Mouse (Mus musculus): ENCODE data around the gene Trmt44. TPM values are rescaled to one million over a fixed set of nuclear protein-coding genes. Genes with fewer than 3 reads are reported as not detected.

Gene Trmt44
- polyA plus RNA-seq, 1 experiment from 2014 or later = 3.1 TPM

DNA sequence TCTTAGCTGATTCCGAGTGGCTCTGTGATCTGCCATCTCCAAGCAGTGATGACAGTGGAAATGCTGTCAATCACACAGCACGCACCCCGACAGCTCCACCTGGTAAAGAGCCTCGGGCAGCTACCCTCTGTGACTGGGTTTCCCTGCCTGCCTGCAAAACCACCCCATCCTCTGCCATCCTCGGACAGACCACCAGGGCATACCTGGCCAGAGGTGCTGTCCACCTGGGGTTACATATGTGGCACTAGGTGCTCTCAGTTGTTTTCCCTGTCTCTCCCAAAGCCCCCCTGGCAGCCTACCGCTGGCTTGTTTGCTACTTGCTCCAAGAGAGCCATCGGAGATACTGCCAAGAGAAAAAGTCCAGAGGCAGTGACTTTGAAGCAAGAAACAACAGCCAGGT is 31.9 kb upstream of the Trmt44 start:
- 66% methylated on average over 7 of the region's 7 CpGs for WGBS (ENCODE audit: insufficient replicate concordance)
- Histone ChIP-seq H3K4me2 (no peak overlapping the region), H3K4me3 (replicated peaks) (no peak overlapping the region), H3K27me3 (no peaks in the 10 kb centered on the region), H3K4me1 (replicated peaks) (no peaks in the 10 kb centered on the region), H3K27ac (no peak overlapping the region), H3K9me3 (replicated peaks) (no peaks in the 10 kb centered on the region), H3K9ac (no peak overlapping the region), H3K36me3 (no peaks in the 10 kb centered on the region)
- DNase-seq = no peak
- no peak for ATAC-seq (ENCODE audit: low read depth)

DNA sequence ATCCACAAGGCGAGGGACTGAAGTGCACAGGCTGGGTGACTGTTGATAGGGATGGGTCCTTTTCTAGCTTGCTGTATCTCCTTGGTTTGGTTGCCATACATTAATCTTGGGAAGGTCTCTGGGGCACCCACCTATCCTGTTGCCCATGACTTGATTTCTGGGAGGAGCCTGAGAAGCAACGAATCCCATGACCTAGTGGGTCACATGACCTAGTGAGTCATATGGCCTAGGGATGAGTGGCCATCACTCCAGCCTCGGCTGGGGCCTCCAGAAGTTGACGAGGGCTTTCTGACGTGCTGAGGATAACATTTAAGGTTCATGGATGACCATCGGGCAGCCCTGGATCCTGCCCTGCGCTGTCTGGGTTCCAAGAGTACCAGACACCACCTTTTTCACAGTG is 30.5 kb upstream of the Trmt44 start:
- Histone ChIP-seq H3K27ac (no peak overlapping the region), H3K4me1 (replicated peaks) (no peaks in the 10 kb centered on the region), H3K36me3 (no peaks in the 10 kb centered on the region), H3K9ac (no peak overlapping the region), H3K4me3 (replicated peaks) (no peak overlapping the region), H3K9me3 (replicated peaks) (no peaks in the 10 kb centered on the region), H3K27me3 (no peaks in the 10 kb centered on the region), H3K4me2 (no peak overlapping the region)
- WGBS (ENCODE audit: insufficient replicate concordance) = 51% methylated on average over 7 of the region's 7 CpGs
- DNase-seq = no peak
- ATAC-seq (ENCODE audit: low read depth) = no peak

DNA sequence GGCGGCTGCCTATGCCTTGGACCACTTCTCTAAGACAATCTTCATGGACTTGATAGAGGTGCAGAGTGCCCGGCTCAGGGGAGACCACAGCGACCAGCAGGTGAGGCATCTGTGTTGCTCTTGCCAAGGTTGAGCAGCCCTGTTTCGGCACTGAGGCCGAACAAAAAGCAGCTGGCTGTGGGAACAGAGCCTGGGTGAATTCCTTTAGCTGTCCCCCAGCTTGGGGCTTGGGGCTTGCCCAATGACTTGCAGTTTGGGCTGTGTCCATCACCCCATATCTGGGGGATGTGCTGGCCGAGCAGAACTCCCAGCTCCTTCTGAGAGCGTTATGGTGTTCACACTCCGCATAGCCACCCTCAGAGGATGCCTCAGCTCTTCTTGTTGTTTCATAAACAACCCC is 26.7 kb upstream of the Trmt44 start:
- no peaks in the 10 kb centered on the region for H3K27me3 ChIP-seq
- H3K4me2 ChIP-seq = no peak overlapping the region
- peaks cover 14% of the 10 kb centered on the region for H3K36me3 ChIP-seq
- no peak overlapping the region for H3K9ac ChIP-seq
- H3K4me1 ChIP-seq (replicated peaks) = no peaks in the 10 kb centered on the region
- no peak for DNase-seq
- no peak overlapping the region for H3K27ac ChIP-seq
- no peaks in the 10 kb centered on the region for H3K9me3 ChIP-seq (replicated peaks)
- no peak overlapping the region for H3K4me3 ChIP-seq (replicated peaks)
- no peak for ATAC-seq (ENCODE audit: low read depth)
- 79% methylated on average over 8 of the region's 8 CpGs for whole genome bisulfite sequencing (ENCODE audit: insufficient replicate concordance)

DNA sequence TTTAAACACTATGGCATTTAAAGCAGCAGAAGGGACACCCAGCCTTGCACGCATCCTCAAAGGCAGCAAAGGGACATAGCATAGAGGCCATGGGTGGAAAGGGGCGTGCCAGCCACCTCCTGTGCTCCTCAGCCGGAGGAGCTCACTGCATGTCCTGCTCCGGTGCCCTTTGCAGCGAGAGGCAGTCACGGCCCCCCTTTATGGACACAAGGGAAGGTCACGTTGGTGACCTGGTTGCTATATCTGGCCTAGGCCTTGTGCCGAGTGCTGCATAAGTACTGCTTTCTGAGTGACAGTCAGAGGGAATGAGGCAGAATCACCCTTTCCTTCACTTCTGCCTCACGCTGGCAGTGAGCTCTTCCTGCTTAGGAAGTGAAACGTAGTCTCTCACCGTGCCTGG is 25.4 kb upstream of the Trmt44 start:
- Histone ChIP-seq H3K36me3 (peaks cover 14% of the 10 kb centered on the region), H3K4me3 (replicated peaks) (no peak overlapping the region), H3K4me1 (replicated peaks) (no peaks in the 10 kb centered on the region), H3K27me3 (no peaks in the 10 kb centered on the region), H3K9me3 (replicated peaks) (no peaks in the 10 kb centered on the region), H3K27ac (no peak overlapping the region), H3K9ac (no peak overlapping the region), H3K4me2 (no peak overlapping the region)
- no peak for ATAC-seq (ENCODE audit: low read depth)
- 74% methylated on average over 11 of the region's 11 CpGs for WGBS (ENCODE audit: insufficient replicate concordance)
- no peak for DNase-seq

DNA sequence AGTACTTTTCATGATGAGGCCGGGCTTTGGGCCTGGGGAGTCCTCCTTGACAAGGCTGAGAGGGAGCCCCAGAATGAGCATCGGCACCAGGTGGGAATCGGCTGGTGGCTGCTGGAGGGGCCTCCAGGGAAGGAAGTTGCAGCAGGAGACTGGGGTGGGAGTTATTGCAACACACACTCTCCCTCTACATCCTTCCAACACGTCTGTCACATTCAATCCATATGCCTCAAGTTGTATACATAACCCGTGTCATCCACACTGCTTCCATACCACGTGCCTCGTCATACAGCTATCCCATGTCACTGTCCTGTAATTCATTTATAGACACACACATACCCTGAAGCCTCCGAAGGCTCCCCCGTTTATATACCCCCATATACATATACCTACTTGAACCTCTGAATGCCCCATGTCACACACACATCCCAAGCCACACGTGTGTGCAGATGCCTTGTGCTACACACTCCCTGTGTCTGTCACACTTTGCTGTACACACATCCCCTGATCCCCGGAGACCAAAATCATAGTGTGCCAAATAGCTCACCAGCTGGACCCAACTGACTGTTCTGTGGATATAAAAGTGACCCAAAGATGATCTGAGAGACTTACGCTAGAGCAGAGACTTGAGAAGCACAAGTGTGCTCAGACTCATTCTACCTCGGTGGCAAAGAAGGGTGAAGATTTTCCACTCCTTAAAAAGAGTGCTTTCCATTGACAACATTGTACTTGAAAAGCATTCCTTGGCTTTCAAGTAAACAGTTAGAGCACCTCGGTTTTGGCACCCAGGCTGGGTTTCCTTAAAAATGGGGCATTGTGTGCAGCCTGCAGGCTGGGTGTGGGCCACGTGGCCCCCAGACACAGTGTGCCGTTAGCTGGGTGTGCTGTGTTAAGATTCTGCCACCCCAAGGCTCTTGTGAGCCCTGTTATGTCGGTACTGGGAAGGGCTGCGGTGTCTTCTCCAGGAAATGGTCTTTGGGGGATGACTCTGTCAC is 21.6 kb upstream of the Trmt44 start:
- no peak overlapping the region for H3K4me2 ChIP-seq
- H3K36me3 ChIP-seq = peaks cover 21% of the 10 kb centered on the region
- no peak for ATAC-seq (ENCODE audit: low read depth)
- no peak overlapping the region for H3K4me3 ChIP-seq (replicated peaks)
- no peaks in the 10 kb centered on the region for H3K4me1 ChIP-seq (replicated peaks)
- H3K27ac ChIP-seq = no peak overlapping the region
- DNase-seq = no peak
- 62% methylated on average over 18 of the region's 18 CpGs for WGBS (ENCODE audit: insufficient replicate concordance)
- H3K9me3 ChIP-seq (replicated peaks) = no peaks in the 10 kb centered on the region
- no peak overlapping the region for H3K9ac ChIP-seq
- no peaks in the 10 kb centered on the region for H3K27me3 ChIP-seq

DNA sequence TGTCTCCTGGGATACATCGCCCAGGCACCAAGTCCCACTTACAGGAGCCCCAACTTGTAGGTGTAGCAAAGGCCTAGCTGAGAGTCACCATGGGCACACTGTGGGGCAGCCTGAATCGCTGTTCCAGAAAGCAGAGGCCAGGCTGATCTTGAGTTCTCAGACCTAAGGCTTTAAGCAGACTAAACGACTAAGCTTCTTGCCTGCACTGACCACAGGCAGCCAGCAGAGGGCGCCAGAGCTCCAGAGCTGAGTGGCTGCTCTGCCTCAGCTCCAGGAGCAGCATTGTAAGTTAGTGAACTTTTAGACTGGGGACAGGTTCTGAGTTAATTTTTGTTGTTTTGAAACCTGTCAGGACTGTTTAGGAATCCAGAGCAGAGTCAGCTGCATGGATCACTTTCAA is 20.8 kb upstream of the Trmt44 start:
- no peak for ATAC-seq (ENCODE audit: low read depth)

DNA sequence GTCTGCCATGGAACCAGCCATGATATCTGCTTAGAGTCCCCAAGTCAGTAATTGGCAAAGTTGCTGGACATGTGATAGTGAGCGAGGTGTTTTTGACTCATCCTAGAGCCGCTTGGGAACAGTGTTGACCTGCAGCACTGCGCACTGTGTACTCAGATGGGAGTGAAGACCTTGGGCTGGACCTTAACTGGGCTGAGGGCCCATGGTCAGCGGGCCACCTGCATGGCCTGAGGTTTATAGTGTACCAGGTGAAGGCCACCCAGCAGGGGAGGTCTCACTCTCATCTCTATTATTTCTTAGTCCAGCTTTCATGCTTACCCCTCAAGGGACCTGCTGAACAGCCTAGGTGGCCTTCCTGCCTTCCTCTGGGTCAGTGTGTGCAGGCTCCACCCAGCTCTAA is 19.9 kb upstream of the Trmt44 start:
- ATAC-seq (ENCODE audit: low read depth) = no peak
- H3K4me2 ChIP-seq = no peak overlapping the region
- H3K4me3 ChIP-seq (replicated peaks) = no peak overlapping the region
- no peaks in the 10 kb centered on the region for H3K9me3 ChIP-seq (replicated peaks)
- H3K27ac ChIP-seq = no peak overlapping the region
- WGBS (ENCODE audit: insufficient replicate concordance) = 79% methylated on average over 4 of the region's 4 CpGs
- peaks cover 31% of the 10 kb centered on the region for H3K36me3 ChIP-seq
- H3K27me3 ChIP-seq = no peaks in the 10 kb centered on the region
- no peak for DNase-seq
- H3K4me1 ChIP-seq (replicated peaks) = no peaks in the 10 kb centered on the region
- no peak overlapping the region for H3K9ac ChIP-seq

More for the DNA sequence above, 20.8 kb upstream of the Trmt44 start:
- WGBS (ENCODE audit: insufficient replicate concordance) = 19% methylated on average over 4 of the region's 4 CpGs
- H3K36me3 ChIP-seq = peaks cover 24% of the 10 kb centered on the region
- no peak overlapping the region for H3K9ac ChIP-seq
- H3K4me3 ChIP-seq (replicated peaks) = no peak overlapping the region
- no peak overlapping the region for H3K4me2 ChIP-seq
- peak; percentile 48 for DNase-seq
- no peaks in the 10 kb centered on the region for H3K9me3 ChIP-seq (replicated peaks)
- no peak overlapping the region for H3K27ac ChIP-seq
- no peaks in the 10 kb centered on the region for H3K27me3 ChIP-seq
- no peaks in the 10 kb centered on the region for H3K4me1 ChIP-seq (replicated peaks)

DNA sequence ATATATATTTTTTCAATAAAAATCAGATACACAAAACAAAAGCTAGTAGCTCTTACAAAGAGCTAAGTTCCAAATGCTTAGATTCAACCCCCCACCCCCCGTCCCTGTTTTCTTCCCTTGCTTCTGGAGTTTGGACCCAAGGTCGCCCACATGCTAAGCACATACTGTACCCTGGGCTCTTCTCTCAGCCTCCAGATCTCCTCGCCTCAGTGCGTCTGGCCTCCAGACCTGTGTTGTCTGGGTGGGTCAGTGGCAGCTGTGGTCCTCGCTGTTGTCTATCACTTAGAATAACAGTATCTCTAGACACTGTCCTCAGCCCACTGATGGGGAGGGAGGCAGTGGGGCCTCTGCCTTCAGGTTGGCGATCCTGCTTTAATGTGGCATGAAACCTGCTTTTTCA is 18.4 kb upstream of the Trmt44 start:
- no peaks in the 10 kb centered on the region for H3K9me3 ChIP-seq (replicated peaks)
- H3K4me2 ChIP-seq = no peak overlapping the region
- H3K27me3 ChIP-seq = no peaks in the 10 kb centered on the region
- H3K27ac ChIP-seq = no peak overlapping the region
- peaks cover 35% of the 10 kb centered on the region for H3K36me3 ChIP-seq
- 68% methylated on average over 6 of the region's 6 CpGs for WGBS (ENCODE audit: insufficient replicate concordance)
- H3K4me3 ChIP-seq (replicated peaks) = no peak overlapping the region
- H3K9ac ChIP-seq = no peak overlapping the region
- no peak for DNase-seq
- no peak for ATAC-seq (ENCODE audit: low read depth)
- H3K4me1 ChIP-seq (replicated peaks) = no peaks in the 10 kb centered on the region

DNA sequence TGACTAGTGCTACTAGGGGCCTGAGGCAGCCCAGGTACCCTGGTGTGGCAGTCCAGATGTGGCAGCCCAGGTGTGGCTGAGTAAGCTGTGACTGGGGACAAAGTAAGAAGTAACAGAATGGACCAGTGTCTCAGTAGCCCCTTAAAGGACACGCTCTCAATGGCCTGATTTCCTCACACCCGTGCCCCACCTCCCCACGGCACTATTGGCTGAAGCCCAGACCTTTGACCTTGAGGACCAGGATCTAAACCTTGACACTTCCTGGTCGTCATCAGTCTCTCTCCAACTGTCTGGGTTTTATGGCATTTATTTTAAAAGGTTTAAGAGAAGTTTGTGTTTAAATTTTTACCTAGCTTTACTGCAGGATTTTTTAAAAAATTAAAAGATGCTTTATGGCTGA is 18.0 kb upstream of the Trmt44 start:
- Histone ChIP-seq H3K9ac (no peak overlapping the region), H3K9me3 (replicated peaks) (no peaks in the 10 kb centered on the region), H3K27ac (no peak overlapping the region), H3K4me2 (no peak overlapping the region), H3K4me3 (replicated peaks) (no peak overlapping the region), H3K4me1 (replicated peaks) (no peaks in the 10 kb centered on the region), H3K36me3 (peaks cover 31% of the 10 kb centered on the region), H3K27me3 (no peaks in the 10 kb centered on the region)
- DNase-seq (no peak), ATAC-seq (ENCODE audit: low read depth) (no peak)
- WGBS (ENCODE audit: insufficient replicate concordance) = 72% methylated on average over 4 of the region's 4 CpGs

DNA sequence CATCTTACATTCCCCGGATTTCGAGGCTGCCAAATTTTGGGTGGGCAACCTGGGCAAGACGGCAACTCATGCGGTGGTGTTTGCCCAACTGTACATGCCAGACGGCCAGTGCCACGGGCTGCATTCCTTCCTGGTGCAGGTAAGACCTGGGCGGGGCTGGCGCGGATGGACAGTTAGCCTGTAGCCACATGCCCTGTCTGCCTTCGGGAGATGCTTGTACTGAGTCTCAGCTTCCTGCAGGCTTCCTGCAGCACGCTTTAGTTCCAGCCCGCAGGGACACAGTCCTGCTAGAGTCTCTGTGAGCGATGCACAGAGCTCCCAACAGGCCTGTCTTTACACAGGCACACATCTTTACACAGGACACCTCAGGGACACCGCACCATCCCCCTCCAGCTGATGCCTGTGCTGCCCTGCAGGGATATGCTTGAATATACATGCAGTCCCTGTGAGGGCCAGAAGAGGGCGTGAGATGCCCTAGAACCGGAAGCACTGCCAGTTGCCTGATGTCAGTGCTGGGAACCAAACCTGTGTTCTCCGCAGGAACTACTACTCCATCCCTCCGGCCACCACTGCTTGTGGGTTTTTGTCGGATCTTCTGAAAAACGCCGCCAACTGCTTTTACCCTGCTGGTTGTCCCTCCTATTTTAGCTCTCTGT is 17.3 kb upstream of the Trmt44 start:
- H3K9ac ChIP-seq = no peak overlapping the region
- no peaks in the 10 kb centered on the region for H3K4me1 ChIP-seq (replicated peaks)
- H3K27ac ChIP-seq = no peak overlapping the region
- 73% methylated on average over 21 of the region's 21 CpGs for WGBS (ENCODE audit: insufficient replicate concordance)
- H3K9me3 ChIP-seq (replicated peaks) = no peaks in the 10 kb centered on the region
- no peak for DNase-seq
- no peaks in the 10 kb centered on the region for H3K27me3 ChIP-seq
- H3K4me3 ChIP-seq (replicated peaks) = no peak overlapping the region
- no peak for ATAC-seq (ENCODE audit: low read depth)
- H3K36me3 ChIP-seq = peaks cover 30% of the 10 kb centered on the region
- no peak overlapping the region for H3K4me2 ChIP-seq

DNA sequence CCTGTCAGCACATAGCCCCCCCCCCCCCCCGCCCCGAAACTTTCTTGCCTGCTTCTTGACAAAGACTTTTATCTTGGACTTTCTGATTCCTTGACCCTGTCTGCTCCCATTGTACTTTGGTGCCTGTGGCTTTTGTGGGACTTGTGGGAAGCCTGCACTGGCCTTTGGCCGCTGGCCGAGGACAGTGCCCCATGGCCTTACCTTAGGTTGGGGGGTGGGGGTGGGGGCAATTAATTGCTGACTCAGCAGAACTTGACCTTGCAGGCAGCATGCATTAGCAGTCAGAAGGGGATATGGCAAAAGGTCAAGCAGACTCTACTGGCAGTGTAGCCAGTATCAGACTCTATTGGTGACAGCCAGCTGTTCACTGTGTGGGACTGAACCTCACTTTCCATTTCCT is 16.6 kb upstream of the Trmt44 start:
- peaks cover 30% of the 10 kb centered on the region for H3K36me3 ChIP-seq
- no peak overlapping the region for H3K9ac ChIP-seq
- no peak overlapping the region for H3K27ac ChIP-seq
- 76% methylated on average over 4 of the region's 4 CpGs for WGBS (ENCODE audit: insufficient replicate concordance)
- H3K27me3 ChIP-seq = no peaks in the 10 kb centered on the region
- no peak overlapping the region for H3K4me3 ChIP-seq (replicated peaks)
- DNase-seq = no peak
- H3K4me2 ChIP-seq = no peak overlapping the region
- no peaks in the 10 kb centered on the region for H3K9me3 ChIP-seq (replicated peaks)
- no peak for ATAC-seq (ENCODE audit: low read depth)
- no peaks in the 10 kb centered on the region for H3K4me1 ChIP-seq (replicated peaks)
